ENCODE assay signal across 8 mouse cellular contexts in the genomic region with DNA sequence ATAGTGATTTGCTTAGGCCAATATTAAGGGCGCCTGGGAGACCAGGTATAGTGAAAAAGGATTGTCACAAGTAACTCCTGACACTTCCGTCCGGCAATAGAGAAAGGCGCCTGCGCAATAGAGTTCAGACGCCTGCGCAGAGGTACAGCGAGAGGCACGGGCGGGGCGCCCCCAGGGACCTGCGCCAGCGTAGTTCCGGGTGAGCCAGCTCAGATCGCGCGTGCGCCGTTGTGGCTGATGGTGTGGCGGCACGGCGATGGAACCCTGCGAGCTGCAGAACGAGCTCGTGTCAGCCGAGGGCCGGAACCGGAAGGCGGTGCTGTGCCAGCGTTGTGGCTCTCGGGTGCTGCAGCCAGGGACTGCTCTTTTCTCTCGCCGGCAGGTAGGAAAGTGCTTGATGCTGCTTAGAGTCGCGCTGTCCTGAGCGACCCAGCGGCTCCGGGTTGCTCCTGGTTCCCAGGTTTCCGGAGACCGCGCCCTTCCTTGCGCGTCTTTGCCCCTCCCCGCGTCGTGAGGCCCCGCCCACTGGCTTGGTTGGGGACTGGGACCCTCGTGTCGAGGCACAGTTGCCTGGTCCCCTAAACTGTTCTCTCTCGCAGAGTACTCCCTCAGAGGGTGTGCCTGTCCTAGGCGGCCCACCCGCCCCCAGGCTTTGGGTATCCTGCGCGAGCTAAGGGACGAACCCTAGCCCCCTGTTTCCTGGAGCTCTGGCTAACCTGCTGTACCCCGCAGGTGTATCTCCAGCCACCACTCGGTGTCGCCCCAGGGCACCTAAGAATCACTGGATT. TPM values are rescaled to one million over a fixed set of nuclear protein-coding genes. Genes with fewer than 3 reads are reported as not detected.
A peak's percentile ranks its signal among the peaks of the same experiment; 100 is the strongest.
DNase-seq lines count a peak whose midpoint lies in the region; ATAC-seq lines count a peak whose summit lies in the region.

Rabif (plus strand) TSS at position 221 of the 788 bp plus-strand sequence.

- H3K36me3 ChIP-seq in heart, embryonic 13.5 days: peaks cover 25% of the 10 kb centered on the region
- H3K36me3 ChIP-seq in liver, embryonic 12.5 days: peaks cover 39% of the 10 kb centered on the region
- peaks cover 8% of the 10 kb centered on the region; the same call in 1 of the 2 replicates for H3K36me3 ChIP-seq in stomach, embryonic 15.5 days

- no peaks in the 10 kb centered on the region for H3K27me3 ChIP-seq in heart, embryonic 13.5 days (replicated peaks)
- no peaks in the 10 kb centered on the region for H3K27me3 ChIP-seq in liver, embryonic 12.5 days (replicated peaks)
- no peaks in the 10 kb centered on the region for H3K27me3 ChIP-seq in stomach, embryonic 15.5 days (replicated peaks)

- H3K4me3 ChIP-seq in heart, embryonic 13.5 days: peak within 1 kb of the TSS; percentile 68
- H3K4me3 ChIP-seq in liver, embryonic 12.5 days: peak within 1 kb of the TSS; percentile 73
- H3K4me3 ChIP-seq in stomach, embryonic 15.5 days (replicated peaks): peak within 1 kb of the TSS; percentile 75

- H3K27ac ChIP-seq in heart, embryonic 13.5 days (replicated peaks): peak within 1 kb of the TSS; percentile 91
- H3K27ac ChIP-seq in liver, embryonic 12.5 days: peak within 1 kb of the TSS; percentile 94
- peak within 1 kb of the TSS; percentile 97 for H3K27ac ChIP-seq in stomach, embryonic 15.5 days

- H3K4me1 ChIP-seq in heart, embryonic 13.5 days: peaks cover 18% of the 10 kb centered on the region
- H3K4me1 ChIP-seq in liver, embryonic 12.5 days: peaks cover 40% of the 10 kb centered on the region
- H3K4me1 ChIP-seq in stomach, embryonic 15.5 days: peaks cover 9% of the 10 kb centered on the region; the same call in 1 of the 2 replicates

- peak within 1 kb of the TSS; percentile 83 for H3K9ac ChIP-seq in heart, embryonic 13.5 days
- peak within 1 kb of the TSS; percentile 75 for H3K9ac ChIP-seq in liver, embryonic 12.5 days
- peak within 1 kb of the TSS; percentile 56; the same call in 1 of the 2 replicates for H3K9ac ChIP-seq in stomach, embryonic 15.5 days

- no peaks in the 10 kb centered on the region for H3K9me3 ChIP-seq in heart, embryonic 13.5 days
- H3K9me3 ChIP-seq in liver, embryonic 12.5 days (replicated peaks): no peaks in the 10 kb centered on the region
- H3K9me3 ChIP-seq in stomach, embryonic 15.5 days: no peaks in the 10 kb centered on the region

- peak within 1 kb of the TSS; percentile 75 for H3K4me2 ChIP-seq in heart, embryonic 13.5 days
- peak within 1 kb of the TSS; percentile 88 for H3K4me2 ChIP-seq in liver, embryonic 12.5 days
- peak within 1 kb of the TSS; percentile 68 for H3K4me2 ChIP-seq in stomach, embryonic 15.5 days

- under 1% methylated on average over 58 of the region's 58 CpGs for WGBS in heart, embryonic 13.5 days
- WGBS in liver, embryonic 12.5 days (ENCODE audit: insufficient replicate concordance): under 1% methylated on average over 58 of the region's 58 CpGs
- under 1% methylated on average over 58 of the region's 58 CpGs for WGBS in stomach, embryonic 15.5 days

- peak; percentile 92 for ATAC-seq in erythroid progenitor cell, adult 5-6 weeks (replicated peaks; ENCODE audit: low FRiP score, poor library complexity, severe bottlenecking)
- ATAC-seq in heart, embryonic 13.5 days (ENCODE audit: extremely low read depth, insufficient number of reproducible peaks, low FRiP score, low TSS enrichment): peak; percentile 97
- peak; percentile 97 for ATAC-seq in liver, embryonic 12.5 days
- peak; percentile 98 for ATAC-seq in stomach, embryonic 15.5 days (ENCODE audit: insufficient read depth, low FRiP score, low read depth)

- DNase-seq in CD4-positive helper T cell, adult 2 months (ENCODE audit: low read depth, low spot score): peak; percentile 99
- DNase-seq in brain, embryonic 18.5 days (ENCODE audit: low read depth, low spot score): peak; percentile 95
- peak; percentile 100 for DNase-seq in kidney, postnatal 10 days
- peak; percentile 99 to 100 for DNase-seq in natural killer cell, adult 2 months (ENCODE audit: low spot score in 2 of 2)

RNA-seq across cellular contexts. Expression of gene Rabif, which starts in this region (rescaled TPM):
- 15.5 and 18.4 TPM in 2 replicates for total RNA-seq in erythroid progenitor cell, adult 5-6 weeks (2015; ENCODE audit: low replicate concordance)
- total RNA-seq in erythroid progenitor cell, adult 5-6 weeks (2017; ENCODE audit: low replicate concordance): 3.6 and 11.7 TPM in 2 replicates
- 28.5 and 29.2 TPM in 2 replicates for polyA plus RNA-seq in heart, embryonic 13.5 days (2015; fragmentation: Nextera tagmentation; extraction: Ambion mirVana)
- 23.5 and 24.2 TPM in 2 replicates for polyA plus RNA-seq in liver, embryonic 12.5 days (2016; fragmentation: Nextera tagmentation; extraction: Ambion mirVana)
- polyA plus RNA-seq in stomach, embryonic 15.5 days (2015; fragmentation: Nextera tagmentation; extraction: Ambion mirVana): 37.2 and 42.7 TPM in 2 replicates

Comparison
In these comparisons a context has a peak if more than half of its experiments do, and no peak if none do; other contexts are left out.
1. Peak in every context shown above with its lines: DNase-seq, ATAC-seq, H3K4me3 ChIP-seq and H3K27ac ChIP-seq.